Mouse (Mus musculus): Measurements from ENCODE around the gene Snupn.
"Not testable (repeated sequence)": the region's sequence is repeated elsewhere in the genome, so short reads cannot be mapped to it uniquely, and the experiment has no call there.

Gene Snupn

GRCm38 (mm10) chr9:56997206-56997605 is 46.5 kb downstream of the Snupn start:
- not testable (repeated sequence) for DNase-seq (ENCODE audit: extremely low spot score, low spot score)

DNA sequence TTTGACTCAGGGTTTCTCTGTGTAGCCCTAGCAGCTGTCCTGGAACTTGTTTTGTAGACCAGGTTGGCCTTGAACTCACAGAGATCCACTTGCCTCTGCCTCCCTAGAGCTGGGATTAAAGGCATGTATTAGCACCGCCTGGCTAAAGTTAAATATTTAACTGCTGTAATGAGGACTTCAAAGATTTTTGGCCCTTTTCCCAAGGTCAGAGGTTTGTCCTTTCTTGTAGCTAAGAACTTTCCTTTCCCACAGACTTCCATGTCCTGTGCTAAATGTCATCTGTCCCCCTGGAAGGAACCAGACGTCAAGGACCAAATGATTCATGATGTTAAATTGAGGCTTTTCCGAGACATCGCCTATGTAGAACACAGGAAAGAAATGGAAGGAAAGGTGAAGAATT is 52.3 kb downstream of the Snupn start:
- DNase-seq (ENCODE audit: extremely low spot score, low spot score) = no peak

DNA sequence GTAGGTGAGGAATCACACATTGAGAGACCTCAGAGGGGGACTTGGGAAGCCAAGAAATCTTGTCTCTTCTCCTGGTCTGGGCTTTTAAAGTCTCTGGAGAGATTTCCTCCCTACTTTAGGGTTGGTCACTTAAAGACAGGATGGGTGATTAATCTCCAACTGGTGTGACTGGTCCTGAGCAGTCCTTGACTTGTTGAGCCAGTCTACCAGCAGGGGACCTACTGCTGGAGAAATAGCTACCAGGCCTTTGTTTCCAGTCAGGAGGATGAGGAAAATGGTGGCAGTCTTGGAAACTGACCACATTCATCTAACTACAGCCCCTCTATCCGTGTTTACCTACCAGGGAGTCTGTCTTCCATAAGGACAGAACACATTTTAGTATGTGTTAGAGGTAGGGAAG is 61.7 kb downstream of the Snupn start:
- no peak for DNase-seq (ENCODE audit: extremely low spot score, low spot score)

- no peak for DNase-seq (ENCODE audit: extremely low spot score, low spot score)
These were observed 62.2 kb downstream of the Snupn start for GRCm38 (mm10) chr9:57012895-57013294.

- DNase-seq (ENCODE audit: extremely low spot score, low spot score) = no peak
These were observed 63.1 kb downstream of the Snupn start for GRCm38 (mm10) chr9:57013756-57014155.

DNA sequence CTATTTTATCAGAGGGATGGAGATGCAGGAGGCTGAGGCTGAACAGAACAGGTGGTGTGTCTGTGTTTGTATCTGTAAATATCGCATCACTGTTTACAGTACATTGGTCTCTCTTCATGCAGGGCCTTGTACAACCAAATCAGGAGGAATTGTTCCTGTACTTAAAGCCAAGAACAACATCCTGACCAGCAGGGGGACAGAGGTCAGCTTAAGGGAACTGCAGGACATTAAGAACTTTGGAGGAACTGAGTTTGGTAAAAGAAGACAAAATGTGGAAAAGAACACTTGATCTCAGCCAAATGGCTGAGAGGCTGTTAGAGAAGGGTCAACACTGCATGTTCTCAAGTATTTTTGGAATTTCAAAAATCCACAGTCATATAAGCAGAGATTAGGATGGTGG is 64.1 kb downstream of the Snupn start:
- no peak for DNase-seq (ENCODE audit: extremely low spot score, low spot score)

GRCm38 (mm10) chr9:57017631-57018030 is 67.0 kb downstream of the Snupn start:
- DNase-seq (ENCODE audit: extremely low spot score, low spot score) = no peak

DNA sequence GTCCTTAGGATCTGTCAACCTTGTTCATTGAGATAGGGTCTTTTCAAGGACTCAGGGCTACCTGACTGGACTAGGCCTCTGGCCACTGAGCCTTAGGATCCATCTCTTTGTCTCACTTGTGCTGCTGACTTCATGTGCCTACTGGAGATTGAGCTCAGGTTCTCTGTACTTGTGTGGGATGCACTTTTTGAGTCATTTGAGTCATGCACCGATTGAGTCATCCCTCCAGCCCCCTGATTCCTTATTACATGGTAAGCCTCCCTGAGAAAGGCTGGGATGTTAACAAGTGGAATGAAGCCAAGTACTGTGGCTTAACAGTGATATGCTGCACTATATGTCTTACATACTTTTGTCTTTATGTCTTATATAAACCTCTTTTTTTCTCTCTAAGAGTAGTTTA is 81.1 kb downstream of the Snupn start:
- DNase-seq (ENCODE audit: extremely low spot score, low spot score) = no peak

Measured in neural tube, embryonic 10.5 days (tissue).